Mouse (Mus musculus): Measurements from ENCODE around the gene Camp.

Camp gene

GRCm38 (mm10) chr9:109849312-109849758 is at the start of gene Camp:
Gene Camp (minus strand): TSS chr9:109849617.
- in situ Hi-C loops (cut with MboI; ENCODE audit: unreplicated experiment in 2 of 2): no loop called here

DNA sequence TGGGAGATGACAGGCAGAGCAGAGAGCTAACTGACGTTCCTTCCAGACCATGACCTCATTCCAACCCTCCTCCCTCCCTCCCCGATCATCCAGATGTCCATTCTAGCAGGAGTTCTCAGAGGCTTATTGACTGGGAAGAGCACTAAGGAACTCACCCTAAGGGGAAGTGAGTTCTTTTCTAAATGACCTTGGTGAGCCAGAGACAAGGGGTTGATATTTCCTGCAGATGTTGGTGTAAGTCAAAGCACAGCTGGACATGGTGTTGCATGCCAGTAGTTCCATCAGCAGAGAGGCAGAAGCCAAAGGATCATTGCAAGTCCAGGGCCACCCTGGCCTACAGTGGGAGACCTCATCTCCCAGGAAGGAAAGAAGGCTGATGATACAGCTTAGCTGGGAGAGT is 48.6 kb upstream of the Camp start:
- in situ Hi-C loops (cut with MboI; ENCODE audit: unreplicated experiment in 2 of 2): loop anchor here (5.0 to 10.0 kb wide), 3 partner anchors 174 to 397 kb away; no protein-coding TSS in a partner anchor

DNA sequence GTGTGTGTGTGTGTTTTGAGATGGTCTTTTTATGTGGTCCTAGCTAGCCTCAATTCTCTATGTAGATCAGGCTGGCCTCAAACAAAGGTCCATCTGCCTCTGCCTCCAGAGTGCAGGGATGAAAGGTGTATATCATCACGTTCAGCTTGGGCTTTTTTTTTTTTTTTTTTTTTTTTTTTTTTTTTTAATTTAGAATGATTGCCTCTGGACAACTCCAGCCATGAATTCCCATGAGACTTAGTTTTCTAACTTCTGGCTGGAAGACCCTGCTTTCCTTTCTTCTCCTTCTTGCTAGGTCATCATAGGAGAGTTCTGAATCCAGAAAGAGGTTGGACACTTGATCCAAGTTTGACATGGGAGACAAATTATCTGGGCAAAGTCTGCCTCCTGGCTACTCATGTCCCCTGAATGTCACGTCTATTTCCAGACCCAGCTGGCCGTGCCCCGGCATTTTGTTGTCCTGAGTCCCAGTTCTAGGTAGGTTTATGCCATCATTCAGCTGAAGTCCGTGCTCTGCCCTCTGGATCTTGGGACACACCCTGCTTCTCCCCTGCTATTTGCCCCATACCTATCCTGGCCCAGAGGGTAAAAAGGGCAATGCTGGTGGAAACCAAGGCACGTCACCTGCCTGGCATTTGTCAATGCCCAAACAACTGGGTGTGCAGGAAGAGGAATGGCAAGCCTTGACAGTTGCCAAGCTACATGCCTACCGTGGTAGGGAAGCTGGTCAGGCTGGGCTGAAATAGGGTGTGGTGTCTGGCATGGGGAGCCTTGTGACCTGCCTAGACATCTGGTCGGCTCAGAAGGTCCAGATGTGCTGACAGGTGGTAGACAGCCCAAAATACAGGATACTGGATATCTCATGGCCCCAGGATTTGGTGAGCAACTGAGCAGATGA is 47.1 kb upstream of the Camp start:
- in situ Hi-C loops (cut with MboI; ENCODE audit: unreplicated experiment in 2 of 2): loop anchor here (5.0 to 10.0 kb wide), 3 partner anchors 176 to 398 kb away; no protein-coding TSS in a partner anchor

DNA sequence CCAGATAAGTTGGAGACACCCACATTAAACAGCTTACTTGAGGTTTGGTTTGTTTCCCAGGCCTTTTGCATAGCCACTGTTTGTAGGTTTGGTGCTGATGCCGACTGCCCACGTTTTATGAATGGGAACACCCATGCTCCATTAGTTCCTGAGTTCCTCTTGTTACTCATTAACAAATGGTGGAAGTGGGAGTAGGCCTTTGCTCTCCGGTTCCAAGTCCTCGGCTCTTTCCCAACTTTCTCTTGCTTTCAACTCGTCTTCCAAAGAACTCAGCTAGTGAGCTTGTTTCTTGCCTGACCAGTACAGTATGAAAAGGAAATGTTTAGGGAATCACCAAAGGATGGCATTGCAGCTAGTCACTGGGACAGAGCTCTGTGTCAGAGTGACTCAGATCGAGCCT is 46.2 kb upstream of the Camp start:
- in situ Hi-C loops (cut with MboI; ENCODE audit: unreplicated experiment in 2 of 2): loop anchor here (5.0 to 10.0 kb wide), 3 partner anchors 177 to 399 kb away; no protein-coding TSS in a partner anchor

- in situ Hi-C loops (cut with MboI; ENCODE audit: unreplicated experiment in 2 of 2): loop anchor here (5.0 to 10.0 kb wide), 3 partner anchors 178 to 400 kb away; no protein-coding TSS in a partner anchor
Measured at GRCm38 (mm10) chr9:109894413-109895090, 45.1 kb upstream of the Camp start.

DNA sequence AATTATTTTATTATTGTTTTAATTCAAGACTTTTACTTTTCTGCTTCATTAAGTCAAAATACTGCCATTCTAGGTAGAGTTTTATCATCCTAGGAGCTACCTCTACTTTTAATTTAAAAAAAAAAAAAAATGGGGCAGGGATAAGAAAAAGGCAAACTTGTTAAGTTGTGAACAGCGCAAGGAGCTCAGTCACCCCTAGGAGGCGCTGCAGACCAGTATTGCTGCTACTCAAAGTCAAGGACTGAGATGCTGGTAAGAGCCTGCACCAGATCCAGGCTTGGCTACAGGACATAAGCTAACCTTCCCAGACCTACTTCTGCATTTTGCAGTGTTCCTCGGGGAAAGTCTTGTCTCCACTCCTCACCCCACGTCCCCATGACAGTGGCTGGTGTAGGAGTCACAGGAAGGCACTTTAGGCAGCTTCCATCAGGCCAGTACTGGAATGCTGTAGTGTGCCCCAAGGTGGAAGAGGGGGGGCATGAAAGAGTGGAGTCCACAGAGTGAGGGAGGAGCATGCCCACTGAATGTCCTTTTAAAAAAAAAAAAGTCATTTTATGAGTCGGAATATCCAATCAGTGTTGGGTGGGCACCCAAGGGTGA is 43.3 kb upstream of the Camp start:
- in situ Hi-C loops (cut with MboI; ENCODE audit: unreplicated experiment in 2 of 2): loop anchor here in 1 of 2 experiments (5.0 to 10.0 kb wide), 2 partner anchors 180 to 402 kb away; no protein-coding TSS in a partner anchor

GRCm38 (mm10) chr9:109891501-109891900 is 42.1 kb upstream of the Camp start:
- in situ Hi-C loops (cut with MboI; ENCODE audit: unreplicated experiment in 2 of 2): loop anchor here in 1 of 2 experiments (5.0 to 10.0 kb wide), 2 partner anchors 181 to 403 kb away; no protein-coding TSS in a partner anchor

GRCm38 (mm10) chr9:109887321-109887720 is 37.9 kb upstream of the Camp start:
- in situ Hi-C loops (cut with MboI; ENCODE audit: unreplicated experiment in 2 of 2): no loop called here

DNA sequence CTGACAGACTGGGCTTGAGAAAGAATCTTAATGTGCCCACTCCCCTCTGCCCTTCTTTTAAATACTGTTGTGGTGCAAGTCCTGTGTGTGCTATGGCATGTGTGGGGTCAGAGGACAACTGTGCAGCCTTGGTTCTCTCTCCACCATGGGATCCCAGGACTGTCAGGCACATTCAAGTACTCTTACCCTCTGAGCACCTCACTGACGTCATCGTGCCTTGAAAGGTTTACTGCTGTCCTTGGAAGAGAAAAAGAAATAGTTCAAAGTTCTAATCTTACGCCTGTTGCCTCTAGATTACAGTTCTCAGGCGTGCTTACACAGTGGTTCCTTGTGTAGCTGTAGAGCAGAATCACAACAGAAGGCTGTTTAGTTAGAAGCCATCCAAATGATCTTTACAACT is 36.8 kb upstream of the Camp start:
- in situ Hi-C loops (cut with MboI; ENCODE audit: unreplicated experiment in 2 of 2): no loop called here

- in situ Hi-C loops (cut with MboI; ENCODE audit: unreplicated experiment in 2 of 2): no loop called here
Measured at GRCm38 (mm10) chr9:109879305-109879704, 29.9 kb upstream of the Camp start.

- in situ Hi-C loops (cut with MboI; ENCODE audit: unreplicated experiment in 2 of 2): no loop called here
Measured at GRCm38 (mm10) chr9:109877666-109878065, 28.2 kb upstream of the Camp start.

GRCm38 (mm10) chr9:109876756-109877155 is 27.3 kb upstream of the Camp start:
- in situ Hi-C loops (cut with MboI; ENCODE audit: unreplicated experiment in 2 of 2): no loop called here

DNA sequence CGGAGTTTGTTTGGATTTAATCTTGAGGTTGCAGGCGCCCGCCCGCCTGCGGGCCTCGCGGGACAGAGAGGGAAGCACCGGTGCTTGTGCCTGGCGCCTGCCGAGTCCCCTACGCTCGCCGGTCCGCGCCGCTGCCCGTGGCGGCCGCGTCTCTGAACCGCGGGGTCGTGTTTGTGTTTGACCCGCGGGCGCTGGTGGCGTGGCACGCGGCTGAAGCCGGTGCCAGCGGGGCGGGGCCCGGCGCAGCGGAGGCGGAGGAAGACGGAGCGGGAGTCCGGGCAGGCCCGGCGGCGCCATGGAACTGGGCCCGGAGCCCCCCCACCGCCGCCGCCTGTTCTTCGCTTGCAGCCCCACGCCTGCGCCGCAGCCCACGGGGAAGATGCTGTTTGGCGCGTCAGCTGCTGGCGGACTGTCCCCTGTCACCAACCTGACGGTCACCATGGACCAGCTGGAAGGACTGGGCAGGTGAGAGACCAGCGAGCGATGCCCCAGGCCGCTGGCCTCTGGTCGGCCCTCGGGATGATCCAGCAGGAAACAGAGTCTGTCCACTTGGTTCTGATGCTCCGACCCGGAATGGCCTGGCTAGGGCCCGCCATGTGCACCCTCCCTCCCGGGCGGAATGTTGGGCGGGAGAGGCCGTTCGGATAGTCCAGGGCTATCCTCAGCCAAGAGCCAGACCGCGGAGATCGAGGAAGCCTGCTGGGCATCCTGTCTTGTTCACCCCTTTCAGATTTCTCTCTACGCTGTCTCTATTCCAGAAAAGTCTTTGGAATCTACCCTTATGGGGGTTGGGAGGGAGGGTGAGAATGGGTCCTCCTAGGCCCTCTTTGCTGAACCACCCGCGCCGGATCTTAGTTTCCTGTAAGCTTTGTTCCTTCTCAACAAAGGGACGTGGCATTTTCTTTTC is 26.5 kb upstream of the Camp start:
- in situ Hi-C loops (cut with MboI; ENCODE audit: unreplicated experiment in 2 of 2): no loop called here

GRCm38 (mm10) chr9:109874797-109875691 is 25.6 kb upstream of the Camp start, which contains the start of gene Cdc25a:
Gene Cdc25a (plus strand): TSS chr9:109875579.
- in situ Hi-C loops (cut with MboI; ENCODE audit: unreplicated experiment in 2 of 2): no loop called here

- in situ Hi-C loops (cut with MboI; ENCODE audit: unreplicated experiment in 2 of 2): no loop called here
Measured at GRCm38 (mm10) chr9:109870983-109871572, 21.7 kb upstream of the Camp start.

DNA sequence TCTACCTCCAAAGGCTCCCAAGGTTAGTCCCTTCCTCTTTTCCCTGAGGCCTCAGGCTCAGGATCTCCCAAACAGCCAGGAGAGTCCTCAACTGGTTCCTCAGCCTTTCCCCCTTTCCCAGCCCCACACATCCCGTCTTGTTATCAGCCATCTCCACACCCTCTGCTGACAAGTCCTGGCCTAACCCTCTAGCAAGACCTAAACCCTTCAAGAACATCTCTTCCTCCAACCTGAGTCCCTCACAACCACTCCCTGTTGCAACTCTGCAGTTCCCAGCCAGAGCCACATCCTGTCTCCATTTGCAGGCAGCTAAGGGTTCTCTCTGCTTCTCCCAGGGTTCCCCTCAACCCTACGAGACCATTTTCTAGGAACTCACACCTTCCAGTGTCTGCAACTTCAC is 16.8 kb upstream of the Camp start:
- in situ Hi-C loops (cut with MboI; ENCODE audit: unreplicated experiment in 2 of 2): loop anchor here (10.0 kb wide), 2 partner anchors 181 to 741 kb away; no protein-coding TSS in a partner anchor

DNA sequence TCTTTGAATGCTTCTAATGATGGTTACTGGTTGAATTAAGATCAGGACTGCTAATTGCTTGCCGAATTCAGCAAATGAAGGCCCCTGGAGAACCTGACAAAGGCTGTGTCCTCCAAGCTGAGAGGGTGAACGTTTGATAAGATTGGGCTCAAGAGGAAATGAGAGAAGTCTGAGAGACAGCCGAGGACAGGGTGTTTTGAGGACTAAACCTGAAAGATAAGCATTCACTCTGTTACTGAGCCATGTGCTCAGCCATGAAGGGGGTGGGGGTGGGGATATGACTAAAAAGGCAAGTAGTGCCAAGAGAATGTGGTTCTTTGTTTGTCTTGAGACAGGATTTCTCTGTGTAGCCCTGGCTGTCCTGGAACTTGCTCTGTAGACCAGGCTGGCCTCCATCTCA is 13.7 kb upstream of the Camp start:
- in situ Hi-C loops (cut with MboI; ENCODE audit: unreplicated experiment in 2 of 2): loop anchor here (5.0 to 10.0 kb wide), 5 partner anchors 176 to 861 kb away; no protein-coding TSS in a partner anchor

- in situ Hi-C loops (cut with MboI; ENCODE audit: unreplicated experiment in 2 of 2): loop anchor here (5.0 to 10.0 kb wide), 5 partner anchors 175 to 860 kb away; no protein-coding TSS in a partner anchor
Measured at GRCm38 (mm10) chr9:109862397-109863044, 13.1 kb upstream of the Camp start.
